Mouse (Mus musculus) liver, embryonic 16.5 days (tissue): ENCODE results near the gene Gria4. TPM values are rescaled to one million over a fixed set of nuclear protein-coding genes. Genes with fewer than 3 reads are reported as not detected.

Experiments used
- ATAC-seq: fragments of 200-750 bp; cut with Nextera tagmentation; 2 replicates; pipeline ENCODE4 v1.8.0; 2017; ENCODE audit warnings: low read depth, mild to moderate bottlenecking, moderate number of reproducible peaks, moderate library complexity
- H3K27ac ChIP-seq: fragments of 300-500 bp; sonication (generic); 2 replicates; pipeline ENCODE4 v1.5.1; 2014; ENCODE audit warnings: mild to moderate bottlenecking, low read length
- H3K27me3 ChIP-seq: fragments of 300-500 bp; sonication (generic); 2 replicates; pipeline ENCODE4 v1.6.1; 2014; ENCODE audit warnings: low read depth, low read length, mixed read lengths; ENCODE audit not compliant: control insufficient read depth, insufficient read depth
- H3K36me3 ChIP-seq: fragments of 300-500 bp; sonication (generic); 2 replicates; pipeline ENCODE4 v1.6.1; 2014; ENCODE audit warnings: mild to moderate bottlenecking; ENCODE audit not compliant: control insufficient read depth, insufficient read depth
- H3K4me1 ChIP-seq: fragments of 300-500 bp; sonication (generic); 2 replicates; pipeline ENCODE4 v1.6.1; 2014; ENCODE audit warnings: low read depth, low read length, mixed read lengths; ENCODE audit not compliant: control insufficient read depth
- H3K4me2 ChIP-seq: fragments of 300-500 bp; sonication (generic); 2 replicates; pipeline ENCODE4 v1.6.1; 2014; ENCODE audit warnings: low read depth, low read length, mixed read lengths
- H3K4me3 ChIP-seq: fragments of 300-500 bp; sonication (generic); 2 replicates; pipeline ENCODE4 v1.5.1; 2014; ENCODE audit warnings: low read depth, mild to moderate bottlenecking, low read length
- H3K9ac ChIP-seq: fragments of 300-500 bp; sonication (generic); 2 replicates; pipeline ENCODE4 v1.6.1; 2014; ENCODE audit warnings: low read depth, low read length
- H3K9me3 ChIP-seq: fragments of 300-500 bp; sonication (generic); replicated peaks from 2 replicates; pipeline ENCODE4 v1.6.1; 2016; ENCODE audit warnings: low read length; ENCODE audit not compliant: control insufficient read depth
- WGBS: fragments of 180-500 bp; shearing (Covaris S2); extraction: QIAGEN DNeasy Blood & Tissue Kit; methylation state at CpG from one replicate; pipeline ENCODE4 v1.1.7; 2014; ENCODE audit not compliant: insufficient replicate concordance; 5-methylcytosine and 5-hydroxymethylcytosine counted together
- polyA plus RNA-seq: library from polyadenylated mRNA; unstranded; fragments of >200 nt; fragmentation: Nextera tagmentation; extraction: Ambion mirVana; gene quantifications from 2 replicates; pipeline ENCODE4 v1.2.1, GENCODE M21; 2015

The Gria4 gene
- polyA plus RNA-seq, 1 experiment from 2014 or later: 0.07 TPM

GRCm38 (mm10) chr9:4712367-4712766 lies 83.7 kb downstream of the Gria4 start:
- H3K27ac ChIP-seq: no peak overlapping the region
- H3K4me1 ChIP-seq: no peaks in the 10 kb centered on the region
- no peaks in the 10 kb centered on the region for H3K27me3 ChIP-seq
- ATAC-seq: no peak
- H3K9ac ChIP-seq: no peak overlapping the region
- no peaks in the 10 kb centered on the region for H3K36me3 ChIP-seq
- no peak overlapping the region for H3K4me2 ChIP-seq
- no peaks in the 10 kb centered on the region for H3K9me3 ChIP-seq
- no peak overlapping the region for H3K4me3 ChIP-seq

- Histone ChIP-seq H3K9ac (no peak overlapping the region), H3K36me3 (no peaks in the 10 kb centered on the region), H3K4me3 (no peak overlapping the region), H3K27ac (no peak overlapping the region), H3K27me3 (no peaks in the 10 kb centered on the region), H3K4me1 (no peaks in the 10 kb centered on the region), H3K9me3 (no peaks in the 10 kb centered on the region), H3K4me2 (no peak overlapping the region)
- ATAC-seq: no peak
- 35% methylated on average over 1 of the region's 1 CpGs for WGBS
Measured at GRCm38 (mm10) chr9:4687149-4687548, 108.9 kb downstream of the Gria4 start.

- no peak overlapping the region for H3K4me3 ChIP-seq
- 66% methylated on average over 2 of the region's 2 CpGs for WGBS
- no peaks in the 10 kb centered on the region for H3K4me1 ChIP-seq
- no peak overlapping the region for H3K27ac ChIP-seq
- no peak overlapping the region for H3K4me2 ChIP-seq
- no peak for ATAC-seq
- no peak overlapping the region for H3K9ac ChIP-seq
- no peaks in the 10 kb centered on the region for H3K36me3 ChIP-seq
- no peaks in the 10 kb centered on the region for H3K9me3 ChIP-seq
- H3K27me3 ChIP-seq: no peaks in the 10 kb centered on the region
Measured at GRCm38 (mm10) chr9:4680244-4680643, 115.8 kb downstream of the Gria4 start.

DNA sequence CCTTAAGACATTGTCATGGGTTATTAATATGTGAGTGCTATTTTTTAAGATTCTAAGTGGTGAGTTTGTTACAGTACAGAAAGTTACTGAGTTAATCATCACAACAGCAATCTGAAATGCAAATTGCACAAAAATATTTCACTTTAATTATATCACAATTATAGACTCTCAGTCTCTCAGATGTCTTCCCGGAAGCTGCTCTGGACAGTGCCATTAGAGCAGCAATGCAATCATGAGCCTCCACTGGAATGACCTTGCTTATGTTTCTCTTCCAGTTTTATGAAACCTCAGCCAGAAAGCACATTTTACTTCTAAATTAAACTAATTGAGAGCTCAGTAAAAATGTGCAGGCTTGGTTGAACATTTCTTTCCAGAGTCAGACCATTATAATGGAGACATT lies 116.9 kb downstream of the Gria4 start:
- Histone ChIP-seq H3K36me3 (no peaks in the 10 kb centered on the region), H3K4me2 (no peak overlapping the region), H3K4me1 (no peaks in the 10 kb centered on the region), H3K9me3 (no peaks in the 10 kb centered on the region), H3K9ac (no peak overlapping the region), H3K27me3 (no peaks in the 10 kb centered on the region), H3K27ac (no peak overlapping the region), H3K4me3 (no peak overlapping the region)
- 63% methylated on average over 1 of the region's 1 CpGs for WGBS
- ATAC-seq: no peak

- H3K9ac ChIP-seq: no peak overlapping the region
- H3K27me3 ChIP-seq: no peaks in the 10 kb centered on the region
- H3K36me3 ChIP-seq: no peaks in the 10 kb centered on the region
- no peak overlapping the region for H3K27ac ChIP-seq
- no peaks in the 10 kb centered on the region for H3K9me3 ChIP-seq
- no peak overlapping the region for H3K4me2 ChIP-seq
- H3K4me1 ChIP-seq: no peaks in the 10 kb centered on the region
- no peak for ATAC-seq
- WGBS: 56% methylated on average over 2 of the region's 2 CpGs
- no peak overlapping the region for H3K4me3 ChIP-seq
Measured at GRCm38 (mm10) chr9:4665691-4666090, 130.3 kb downstream of the Gria4 start.

- Histone ChIP-seq H3K4me3 (no peak overlapping the region), H3K27ac (no peak overlapping the region), H3K36me3 (no peaks in the 10 kb centered on the region), H3K9me3 (no peaks in the 10 kb centered on the region), H3K4me1 (no peaks in the 10 kb centered on the region), H3K27me3 (no peaks in the 10 kb centered on the region), H3K4me2 (no peak overlapping the region), H3K9ac (no peak overlapping the region)
- 44% methylated on average over 1 of the region's 1 CpGs for WGBS
- no peak for ATAC-seq
Measured at GRCm38 (mm10) chr9:4662421-4662820, 133.6 kb downstream of the Gria4 start.

GRCm38 (mm10) chr9:4658951-4659350 lies 137.1 kb downstream of the Gria4 start:
- Histone ChIP-seq H3K9me3 (no peaks in the 10 kb centered on the region), H3K27me3 (no peaks in the 10 kb centered on the region), H3K27ac (no peak overlapping the region), H3K4me2 (no peak overlapping the region), H3K9ac (no peak overlapping the region), H3K4me3 (no peak overlapping the region), H3K36me3 (no peaks in the 10 kb centered on the region), H3K4me1 (no peaks in the 10 kb centered on the region)
- no peak for ATAC-seq

- Histone ChIP-seq H3K4me3 (no peak overlapping the region), H3K9me3 (no peaks in the 10 kb centered on the region), H3K27ac (no peak overlapping the region), H3K4me1 (no peaks in the 10 kb centered on the region), H3K4me2 (no peak overlapping the region), H3K27me3 (no peaks in the 10 kb centered on the region), H3K9ac (no peak overlapping the region), H3K36me3 (no peaks in the 10 kb centered on the region)
- no peak for ATAC-seq
- 71% methylated on average over 1 of the region's 1 CpGs for WGBS
Measured at GRCm38 (mm10) chr9:4654333-4654732, 141.7 kb downstream of the Gria4 start.

DNA sequence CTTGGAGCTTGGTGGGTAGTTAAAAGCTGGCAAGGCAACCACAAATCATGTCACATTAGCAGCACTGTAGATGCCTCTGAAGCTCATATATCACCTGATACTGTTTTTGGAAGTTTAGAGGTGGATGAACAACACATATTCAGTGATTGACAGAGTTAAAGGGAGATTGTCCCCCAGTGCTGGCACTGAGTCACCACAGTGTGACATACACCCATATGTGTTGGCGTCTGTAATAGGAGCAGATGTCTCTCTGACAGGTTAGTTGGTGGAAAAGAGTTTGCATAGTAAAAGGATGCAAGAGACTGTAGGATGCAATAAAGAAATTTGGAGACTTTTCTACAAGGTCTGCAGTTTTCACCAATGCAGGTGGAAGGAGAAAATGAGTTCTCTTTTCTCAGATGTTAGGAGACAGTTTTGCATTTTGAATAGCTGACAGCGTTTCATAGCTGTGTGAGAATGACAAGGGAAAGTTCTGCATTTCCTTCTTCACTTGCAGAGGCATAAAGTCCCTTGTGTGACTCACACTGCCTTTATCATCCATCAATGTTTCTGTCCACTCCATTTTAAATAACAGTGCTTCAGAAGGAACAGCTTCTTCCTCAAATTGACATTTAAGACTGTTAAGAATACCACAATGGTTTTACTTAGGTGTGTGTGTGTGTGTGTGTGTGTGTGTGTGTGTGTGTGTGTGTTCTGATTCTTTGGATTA lies 156.7 kb downstream of the Gria4 start:
- Histone ChIP-seq H3K4me2 (no peak overlapping the region), H3K9ac (no peak overlapping the region), H3K4me3 (no peak overlapping the region), H3K36me3 (no peaks in the 10 kb centered on the region), H3K27me3 (no peaks in the 10 kb centered on the region), H3K9me3 (no peaks in the 10 kb centered on the region), H3K27ac (no peak overlapping the region), H3K4me1 (no peaks in the 10 kb centered on the region)
- no peak for ATAC-seq
- 16% methylated on average over 2 of the region's 2 CpGs for WGBS
